Mouse (Mus musculus) left cerebral cortex, adult 18-20 months (tissue): ENCODE data around the gene Mrpl1. TPM values are rescaled to one million over a fixed set of nuclear protein-coding genes. Genes with fewer than 3 reads are reported as not detected.

ENCODE experiments used
- DNase-seq, 2 experiments: peaks; one replicate each; pipeline ENCODE4 v3.0.0; 2021 to 2022; ENCODE audit warnings: low spot score in 2 of 2, mixed read lengths in 1 of 2
- total RNA-seq, 2 experiments: library from RNA; stranded (reverse); gene quantifications; 2 replicates each; pipeline ENCODE4 v1.2.3; 2021

The Mrpl1 gene
- total RNA-seq, 2 experiments from 2014 or later: 14.4 TPM

DNA sequence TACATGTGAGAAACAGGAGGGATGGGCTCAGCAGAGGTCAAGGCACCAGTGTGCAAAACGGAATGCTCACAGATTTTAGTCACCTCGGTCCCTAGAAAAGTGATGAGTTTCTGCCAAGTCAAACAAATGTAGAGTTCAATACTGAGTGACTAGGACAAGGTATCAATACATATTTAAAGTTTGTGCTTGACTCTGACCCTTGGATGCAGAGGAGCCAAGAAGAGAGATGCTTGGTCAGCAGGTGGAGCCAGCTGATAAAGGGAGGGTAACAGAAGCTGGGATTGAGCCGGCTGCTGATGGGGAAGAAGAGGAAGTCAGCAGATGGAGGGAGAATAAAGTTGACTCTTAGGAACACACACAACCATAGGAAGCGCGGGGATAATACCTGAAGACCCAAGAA is 97.5 kb downstream of the Mrpl1 start:
- no peak for DNase-seq

DNA sequence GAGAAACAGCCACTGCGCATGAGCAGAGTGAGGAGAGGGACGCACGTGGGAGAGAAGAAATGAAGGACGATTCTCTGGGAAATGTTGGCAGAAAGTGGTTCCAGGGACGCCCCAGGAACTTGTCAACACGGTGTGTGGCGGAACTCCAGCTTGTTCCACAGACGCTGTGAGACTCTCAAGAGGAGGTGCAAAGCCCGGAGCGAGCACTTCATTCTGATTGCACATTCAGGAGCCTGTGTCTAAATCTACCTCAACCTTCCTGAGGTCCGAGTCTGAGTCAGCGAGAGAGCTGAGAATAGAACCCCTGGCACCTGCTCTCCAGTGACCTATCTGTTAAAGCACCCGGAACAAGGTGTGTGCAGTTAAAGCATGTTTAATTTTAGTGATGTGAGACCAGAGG is 98.8 kb downstream of the Mrpl1 start:
- no peak for DNase-seq

DNA sequence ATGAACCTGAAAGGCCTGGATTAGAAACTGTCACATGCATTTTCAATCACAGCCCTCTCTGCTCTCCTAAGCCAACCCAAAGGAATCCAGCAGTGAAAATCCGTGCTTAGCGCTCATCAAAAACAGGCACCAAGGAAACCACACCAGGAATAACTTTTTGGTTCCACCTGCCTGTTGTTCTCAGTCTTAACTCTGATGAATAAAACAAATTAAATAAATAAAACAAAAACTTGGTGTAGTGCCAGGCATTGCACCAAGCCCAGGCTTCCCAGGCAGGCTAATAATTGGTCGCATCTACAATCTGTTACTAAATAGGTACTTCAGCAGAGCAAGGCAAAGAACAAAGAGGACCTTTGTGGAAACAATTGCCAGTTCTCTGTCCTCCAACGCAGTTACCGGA is 99.4 kb downstream of the Mrpl1 start:
- DNase-seq: no peak

DNA sequence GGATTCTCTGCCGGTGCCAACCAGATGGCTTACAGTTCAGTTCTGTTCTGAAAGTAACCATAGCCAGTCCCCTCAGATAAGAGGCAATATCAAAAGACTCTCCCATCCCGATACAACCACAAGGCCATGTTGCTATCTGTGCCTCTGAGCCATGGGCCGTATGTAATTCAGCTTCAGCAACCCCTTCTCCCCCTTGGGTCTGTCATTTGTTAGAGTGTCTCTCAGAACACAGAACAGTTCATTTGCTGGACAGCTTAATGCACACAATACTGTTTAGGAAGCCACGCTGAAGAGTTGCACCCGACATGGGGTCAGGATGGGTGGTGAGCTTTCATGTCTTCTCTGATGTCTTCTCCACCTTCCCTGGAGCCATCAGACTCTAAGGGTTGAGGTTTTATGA is 100.3 kb downstream of the Mrpl1 start:
- no peak for DNase-seq

DNA sequence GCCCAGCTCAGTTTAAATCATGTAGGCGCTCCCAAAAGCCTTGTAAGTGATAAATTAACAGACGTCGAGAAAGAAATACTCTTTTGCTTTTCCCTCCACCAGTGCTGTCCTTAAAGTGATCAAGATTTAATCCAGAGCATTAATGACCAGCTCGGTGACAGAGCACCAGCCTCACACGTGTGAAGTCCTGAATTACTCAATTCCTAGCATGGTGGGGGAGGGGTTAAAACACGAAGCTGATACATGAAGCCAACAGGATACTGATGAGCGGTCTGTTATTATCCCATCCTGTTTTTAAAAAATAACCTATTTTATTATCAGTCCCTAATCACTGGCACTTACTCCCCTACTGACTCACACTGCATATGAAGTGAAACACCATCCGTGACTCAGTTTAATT is 102.4 kb downstream of the Mrpl1 start:
- no peak for DNase-seq

Other genes starting within 250 kb of the Mrpl1 start
- 10 to 100 TPM; 66.8 to 69.1 TPM for gene Cnot6l, start 45.3 kb upstream of the Mrpl1 start, total RNA-seq
- 10 to 100 TPM; 20.1 to 23.3 TPM for gene Fras1, start 164.5 kb downstream of the Mrpl1 start, total RNA-seq